Mouse (Mus musculus): ENCODE results near the gene Garnl3. TPM values are rescaled to one million over a fixed set of nuclear protein-coding genes. Genes with fewer than 3 reads are reported as not detected.

The Garnl3 gene
- total and polyA plus RNA-seq, 2 experiments from 2014 or later, result 49.8 to 114 TPM

DNA sequence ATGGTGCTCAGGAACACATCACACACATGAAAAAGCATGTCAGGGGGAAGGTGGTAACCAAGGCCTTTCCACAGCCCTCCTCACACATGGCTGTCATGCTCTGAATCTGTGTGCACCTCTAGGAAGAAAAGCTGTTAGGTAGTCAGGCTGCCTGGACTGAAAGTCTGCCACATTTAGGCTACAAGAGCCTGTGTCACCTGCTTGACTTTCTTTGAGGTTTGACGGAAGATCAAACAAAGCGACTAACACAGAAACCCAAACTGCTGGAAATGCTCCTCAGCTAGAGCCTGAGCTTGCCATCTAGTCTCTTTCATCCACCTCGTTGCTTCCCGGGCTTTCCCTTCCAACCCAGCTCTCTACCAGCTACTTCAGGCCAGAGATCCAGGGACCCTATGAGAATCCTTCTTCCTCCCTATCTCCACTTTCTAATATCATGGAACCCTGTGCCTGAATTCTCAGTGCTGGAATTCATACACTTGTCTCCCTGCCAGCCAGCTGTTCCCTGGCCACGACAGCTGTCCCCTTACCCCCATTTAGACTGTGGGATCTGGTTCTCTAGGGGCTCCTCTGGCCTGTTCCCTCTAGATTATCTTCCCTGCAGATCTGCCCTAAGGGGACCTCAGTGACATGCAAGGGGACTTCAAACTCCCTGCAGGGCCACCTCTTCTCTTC is 98.9 kb downstream of the Garnl3 start:
- no peak overlapping the region for H3K4me3 ChIP-seq (ENCODE audit: low read depth, low read length)
- peak overlapping the region; percentile 16; the same call in 1 of the 2 replicates for H3K27ac ChIP-seq (ENCODE audit: low read depth, low read length)
- ATAC-seq (no peak), DNase-seq (no peak)
- H3K4me2 ChIP-seq (ENCODE audit: low read depth), result no peak overlapping the region
- no peak overlapping the region for H3K9ac ChIP-seq
- peaks cover 14% of the 10 kb centered on the region; the same call in 1 of the 2 replicates for H3K36me3 ChIP-seq (ENCODE audit: insufficient read depth)
- H3K27me3 ChIP-seq (ENCODE audit: insufficient read depth, low read length), result no peaks in the 10 kb centered on the region
- TF ChIP-seq CTCF (IDR thresholded peaks at IDR 0.05; ENCODE audit: low read depth), result no peak
- WGBS, result 89% methylated on average over 5 of the region's 5 CpGs
- H3K9me3 ChIP-seq (ENCODE audit: low read length), result no peaks in the 10 kb centered on the region
- no peaks in the 10 kb centered on the region for H3K4me1 ChIP-seq (ENCODE audit: insufficient read depth)

GRCm38 (mm10) chr2:33025040-33025439 is 106.4 kb downstream of the Garnl3 start:
- 88% methylated on average over 4 of the region's 4 CpGs for WGBS
- no peaks in the 10 kb centered on the region for H3K27me3 ChIP-seq (ENCODE audit: insufficient read depth, low read length)
- TF ChIP-seq CTCF (IDR thresholded peaks at IDR 0.05; ENCODE audit: low read depth), result no peak
- H3K9ac ChIP-seq, result no peak overlapping the region
- H3K27ac ChIP-seq (ENCODE audit: low read depth, low read length), result no peak overlapping the region
- H3K36me3 ChIP-seq (ENCODE audit: insufficient read depth), result peaks cover 25% of the 10 kb centered on the region
- H3K4me1 ChIP-seq (ENCODE audit: insufficient read depth), result no peaks in the 10 kb centered on the region
- no peak overlapping the region for H3K4me3 ChIP-seq (ENCODE audit: low read depth, low read length)
- no peaks in the 10 kb centered on the region for H3K9me3 ChIP-seq (ENCODE audit: low read length)
- H3K4me2 ChIP-seq (ENCODE audit: low read depth), result no peak overlapping the region
- no peak for DNase-seq
- ATAC-seq, result no peak

- TF ChIP-seq CTCF (IDR thresholded peaks at IDR 0.05; ENCODE audit: low read depth), result peak; percentile 48
- peak; percentile 40 for DNase-seq
- Histone ChIP-seq H3K27ac (ENCODE audit: low read depth, low read length) (no peak overlapping the region), H3K9me3 (ENCODE audit: low read length) (no peaks in the 10 kb centered on the region), H3K4me3 (ENCODE audit: low read depth, low read length) (no peak overlapping the region), H3K9ac (no peak overlapping the region), H3K36me3 (ENCODE audit: insufficient read depth) (peaks cover 25% of the 10 kb centered on the region), H3K27me3 (ENCODE audit: insufficient read depth, low read length) (no peaks in the 10 kb centered on the region), H3K4me2 (ENCODE audit: low read depth) (no peak overlapping the region), H3K4me1 (ENCODE audit: insufficient read depth) (no peaks in the 10 kb centered on the region)
- peak; percentile 68 for ATAC-seq
- 67% methylated on average over 10 of the region's 10 CpGs for WGBS
Observed at GRCm38 (mm10) chr2:33024564-33024963, 106.9 kb downstream of the Garnl3 start.

- H3K4me3 ChIP-seq (ENCODE audit: low read depth, low read length), result no peak overlapping the region
- WGBS, result 83% methylated on average over 6 of the region's 6 CpGs
- H3K27me3 ChIP-seq (ENCODE audit: insufficient read depth, low read length), result no peaks in the 10 kb centered on the region
- H3K9me3 ChIP-seq (ENCODE audit: low read length), result no peaks in the 10 kb centered on the region
- no peak overlapping the region for H3K4me2 ChIP-seq (ENCODE audit: low read depth)
- peaks cover 25% of the 10 kb centered on the region for H3K36me3 ChIP-seq (ENCODE audit: insufficient read depth)
- H3K27ac ChIP-seq (ENCODE audit: low read depth, low read length), result no peak overlapping the region
- no peak overlapping the region for H3K9ac ChIP-seq
- ATAC-seq (no peak), DNase-seq (no peak)
- no peaks in the 10 kb centered on the region for H3K4me1 ChIP-seq (ENCODE audit: insufficient read depth)
- no peak for TF ChIP-seq CTCF (IDR thresholded peaks at IDR 0.05; ENCODE audit: low read depth)
Observed at GRCm38 (mm10) chr2:33022846-33023245, 108.6 kb downstream of the Garnl3 start.

- ATAC-seq, result no peak
- 9% methylated on average over 6 of the region's 6 CpGs for WGBS
- TF ChIP-seq CTCF (IDR thresholded peaks at IDR 0.05; ENCODE audit: low read depth), result no peak
Observed at GRCm38 (mm10) chr2:33018026-33018425, 113.4 kb downstream of the Garnl3 start.

DNA sequence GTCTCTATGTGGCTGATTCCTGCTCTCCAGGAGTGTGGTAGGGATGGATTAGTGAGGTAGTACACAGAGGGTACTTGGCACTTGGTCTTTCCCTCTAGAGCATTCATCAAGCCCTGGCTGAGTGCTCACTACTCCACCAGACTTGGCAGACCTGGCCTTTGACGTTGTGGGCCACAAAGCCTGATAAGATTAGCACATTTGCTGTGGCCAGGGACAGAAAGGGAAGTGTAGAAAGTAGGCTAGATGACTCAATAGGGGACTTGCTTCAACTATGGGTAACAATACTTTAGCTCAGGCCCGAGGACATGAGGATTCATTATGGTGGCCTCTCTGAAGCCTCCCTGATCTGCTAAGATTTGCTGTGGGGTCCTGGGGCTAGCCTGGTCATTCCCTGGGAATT is 114.3 kb downstream of the Garnl3 start:
- H3K27ac ChIP-seq (ENCODE audit: low read depth, low read length), result no peak overlapping the region
- no peaks in the 10 kb centered on the region for H3K27me3 ChIP-seq (ENCODE audit: insufficient read depth, low read length)
- ATAC-seq (no peak), DNase-seq (no peak)
- no peak overlapping the region for H3K4me3 ChIP-seq (ENCODE audit: low read depth, low read length)
- H3K4me2 ChIP-seq (ENCODE audit: low read depth), result no peak overlapping the region
- H3K9me3 ChIP-seq (ENCODE audit: low read length), result no peaks in the 10 kb centered on the region
- no peak overlapping the region for H3K9ac ChIP-seq
- no peak for TF ChIP-seq CTCF (IDR thresholded peaks at IDR 0.05; ENCODE audit: low read depth)
- no peaks in the 10 kb centered on the region for H3K4me1 ChIP-seq (ENCODE audit: insufficient read depth)
- peaks cover 4% of the 10 kb centered on the region for H3K36me3 ChIP-seq (ENCODE audit: insufficient read depth)
- 84% methylated on average over 2 of the region's 2 CpGs for WGBS

More at GRCm38 (mm10) chr2:33018026-33018425, 113.4 kb downstream of the Garnl3 start:
- Histone ChIP-seq H3K4me3 (ENCODE audit: low read depth, low read length) (no peak overlapping the region), H3K9me3 (ENCODE audit: low read length) (no peaks in the 10 kb centered on the region), H3K27me3 (ENCODE audit: insufficient read depth, low read length) (no peaks in the 10 kb centered on the region), H3K9ac (no peak overlapping the region), H3K4me1 (ENCODE audit: insufficient read depth) (no peaks in the 10 kb centered on the region), H3K36me3 (ENCODE audit: insufficient read depth) (peaks cover 3% of the 10 kb centered on the region; the same call in 1 of the 2 replicates), H3K4me2 (ENCODE audit: low read depth) (no peak overlapping the region), H3K27ac (ENCODE audit: low read depth, low read length) (no peak overlapping the region)
- no peak for DNase-seq

DNA sequence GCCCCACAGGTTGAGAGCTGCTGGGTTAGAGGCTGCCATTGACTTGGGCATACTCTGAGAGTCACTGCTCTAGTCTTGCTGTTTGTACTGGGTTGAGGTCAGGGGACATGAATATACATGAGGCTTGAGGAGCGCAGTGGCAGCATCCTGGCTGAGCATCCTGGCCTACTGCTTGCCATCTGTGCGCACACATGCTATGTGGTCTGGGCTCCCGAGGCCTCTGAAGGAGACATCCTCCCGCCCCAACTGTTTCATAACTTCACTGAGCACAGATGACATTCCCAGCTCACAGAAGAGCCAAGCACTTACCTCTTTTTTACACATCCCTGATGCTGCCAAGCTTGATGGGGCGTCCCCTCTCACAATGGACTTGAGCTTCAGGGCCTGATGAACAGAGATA is 116.6 kb downstream of the Garnl3 start:
- Histone ChIP-seq H3K27ac (ENCODE audit: low read depth, low read length) (no peak overlapping the region), H3K9ac (no peak overlapping the region), H3K9me3 (ENCODE audit: low read length) (no peaks in the 10 kb centered on the region), H3K4me2 (ENCODE audit: low read depth) (no peak overlapping the region), H3K36me3 (ENCODE audit: insufficient read depth) (peaks cover 7% of the 10 kb centered on the region), H3K4me1 (ENCODE audit: insufficient read depth) (no peaks in the 10 kb centered on the region), H3K27me3 (ENCODE audit: insufficient read depth, low read length) (no peaks in the 10 kb centered on the region), H3K4me3 (ENCODE audit: low read depth, low read length) (no peak overlapping the region)
- DNase-seq (peak; percentile 66), ATAC-seq (peak; percentile 86)
- WGBS, result 53% methylated on average over 5 of the region's 5 CpGs
- no peak for TF ChIP-seq CTCF (IDR thresholded peaks at IDR 0.05; ENCODE audit: low read depth)
